Mouse (Mus musculus) CD4-positive, CD25-positive, alpha-beta regulatory T cell (primary cell): ENCODE measurements around the gene Gm28042. TPM values are rescaled to one million over a fixed set of nuclear protein-coding genes. Genes with fewer than 3 reads are reported as not detected.

Source experiments
- polyA plus RNA-seq: library from polyadenylated mRNA; unstranded; fragments of 100-300 nt; shearing (Covaris generic); gene quantifications from one replicate; pipeline ENCODE4 v1.2.1, GENCODE M21; 2017

Gm28042 gene
- polyA plus RNA-seq, result 5.5 TPM

GRCm38 (mm10) chr2:120026984-120027949, at the start of gene Gm28042, which contains the start of gene Jmjd7:
Gm28042 (plus strand) TSS chr2:120027493.
Jmjd7 (plus strand) TSS chr2:120027483.

GRCm38 (mm10) chr2:120032726-120033467, 5.6 kb downstream of the Gm28042 start, which contains the start of gene Pla2g4b:
Pla2g4b (plus strand) TSS chr2:120033417.

Other genes with a start within 250 kb of the Gm28042 start
- 35.0 TPM for gene Rpap1, start 240.0 kb upstream of the Gm28042 start, polyA plus RNA-seq
- 8.0 TPM for gene Tyro3, start 229.8 kb upstream of the Gm28042 start, polyA plus RNA-seq
- gene Mga, start 130.3 kb upstream of the Gm28042 start, polyA plus RNA-seq, result 45.9 TPM
- gene Mapkbp1, start 54.8 kb upstream of the Gm28042 start, polyA plus RNA-seq, result 7.8 TPM
- gene Jmjd7, start within 50 bp of the Gm28042 start, polyA plus RNA-seq, result 25.1 TPM
- gene Pla2g4b, start 5.9 kb downstream of the Gm28042 start, polyA plus RNA-seq, result 2.5 TPM
- gene Ehd4, start 127.1 kb downstream of the Gm28042 start, polyA plus RNA-seq, result 10.8 TPM
- gene Pla2g4e, start 217.8 kb downstream of the Gm28042 start, polyA plus RNA-seq, result not detected